Mouse (Mus musculus): ENCODE measurements around the gene Impdh1.

DNA sequence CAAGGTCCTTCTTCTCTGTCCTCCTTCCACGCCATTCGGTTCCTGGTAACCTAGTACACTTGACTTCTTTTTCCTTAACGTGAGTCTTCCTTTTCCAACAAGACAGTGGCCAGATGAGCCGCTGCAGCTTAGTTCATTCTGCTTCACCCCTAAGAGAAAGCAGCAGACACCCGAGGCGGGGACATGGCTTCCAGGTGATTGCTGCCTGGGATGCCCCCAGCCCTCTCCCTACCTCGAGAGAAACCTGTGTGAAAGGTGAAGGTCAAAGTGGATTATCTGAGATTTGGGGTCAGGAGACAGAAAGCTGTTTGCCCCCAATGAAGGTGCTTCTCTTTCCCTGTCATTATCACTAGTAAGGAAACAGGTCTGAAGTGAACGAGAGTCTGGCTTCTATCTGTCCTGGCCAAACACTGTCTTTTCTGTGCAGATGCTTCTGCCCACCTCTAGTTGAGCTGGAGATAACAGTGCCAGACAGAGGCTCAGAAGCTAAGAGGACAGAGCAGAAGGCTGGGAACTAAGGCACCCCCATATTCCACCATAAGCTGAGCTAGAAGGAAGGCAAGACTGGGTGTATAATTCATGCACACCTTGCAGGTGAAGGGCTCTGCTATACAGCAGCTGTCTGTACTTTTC lies 16.8 kb downstream of the Impdh1 start:
- TF ChIP-seq CTCF (IDR thresholded peaks at IDR 0.05; ENCODE audit: extremely low read depth, insufficient read length, insufficient replicate concordance, low read depth, low read length) (no peak), POLR2A (IDR thresholded peaks at IDR 0.05; ENCODE audit: low read depth, low read length) (no peak)

Measured in small intestine, adult 2 months (tissue).